Mouse (Mus musculus) forebrain, embryonic 16.5 days (tissue): Measurements from ENCODE around the gene Slc29a1. TPM values are rescaled to one million over a fixed set of nuclear protein-coding genes. Genes with fewer than 3 reads are reported as not detected.

Experiments
- ATAC-seq: fragments of 200-750 bp; cut with Nextera tagmentation; 2 replicates; pipeline ENCODE4 v1.8.0; 2017; ENCODE audit warnings: mild to moderate bottlenecking, moderate library complexity
- H3K27ac ChIP-seq: fragments of 300-500 bp; sonication (generic); 2 replicates; pipeline ENCODE4 v1.5.1; 2014; ENCODE audit warnings: low read length, control low read depth
- H3K27me3 ChIP-seq: fragments of 300-500 bp; sonication (generic); replicated peaks from 2 replicates; pipeline ENCODE4 v1.6.1; 2014; ENCODE audit warnings: low read length; ENCODE audit not compliant: control insufficient read depth, insufficient read depth
- H3K36me3 ChIP-seq: fragments of 300-500 bp; sonication (generic); 2 replicates; pipeline ENCODE4 v1.6.1; 2014; ENCODE audit not compliant: control insufficient read depth, insufficient read depth
- H3K4me1 ChIP-seq: fragments of 300-500 bp; sonication (generic); replicated peaks from 2 replicates; pipeline ENCODE4 v1.6.1; 2014; ENCODE audit warnings: low read length; ENCODE audit not compliant: control insufficient read depth, insufficient read depth
- H3K4me2 ChIP-seq: fragments of 300-500 bp; sonication (generic); 2 replicates; pipeline ENCODE4 v1.6.1; 2014; ENCODE audit warnings: mild to moderate bottlenecking, low read length, control low read depth
- H3K4me3 ChIP-seq: fragments of 300-500 bp; sonication (generic); replicated peaks from 2 replicates; pipeline ENCODE4 v1.5.1; 2014; ENCODE audit warnings: mild to moderate bottlenecking, low read length, control low read depth
- H3K9ac ChIP-seq: fragments of 300-500 bp; sonication (generic); replicated peaks from 2 replicates; pipeline ENCODE4 v1.6.1; 2014; ENCODE audit warnings: low read depth, low read length, control low read depth
- H3K9me3 ChIP-seq: fragments of 300-500 bp; sonication (generic); 2 replicates; pipeline ENCODE4 v1.6.1; 2016; ENCODE audit warnings: low read length; ENCODE audit not compliant: control insufficient read depth
- WGBS: fragments of 180-500 bp; shearing (Covaris S2); extraction: QIAGEN DNeasy Blood & Tissue Kit; methylation state at CpG from one replicate; pipeline ENCODE4 v1.1.7; 2014; 5-methylcytosine and 5-hydroxymethylcytosine counted together
- polyA plus RNA-seq: library from polyadenylated mRNA; unstranded; fragments of >200 nt; fragmentation: Nextera tagmentation; extraction: Ambion mirVana; gene quantifications from 2 replicates; pipeline ENCODE4 v1.2.1, GENCODE M21; 2015

Slc29a1 gene
- polyA plus RNA-seq, 1 experiment from 2014 or later: 79.7 TPM

- ATAC-seq: no peak
- H3K4me1 ChIP-seq: peaks cover 15% of the 10 kb centered on the region
- no peak overlapping the region for H3K4me2 ChIP-seq
- no peaks in the 10 kb centered on the region for H3K9me3 ChIP-seq
- WGBS: 13% methylated on average over 22 of the region's 22 CpGs
- no peak overlapping the region for H3K27ac ChIP-seq
- H3K36me3 ChIP-seq: no peaks in the 10 kb centered on the region
- no peak overlapping the region for H3K9ac ChIP-seq
- H3K27me3 ChIP-seq: peaks cover 16% of the 10 kb centered on the region
- no peak overlapping the region for H3K4me3 ChIP-seq
Observed at GRCm38 (mm10) chr17:45601325-45601724, 1.9 kb upstream of the Slc29a1 start.

GRCm38 (mm10) chr17:45600267-45600666 lies 861 bp upstream of the Slc29a1 start:
- Histone ChIP-seq H3K9ac (no peak overlapping the region), H3K27me3 (peaks cover 16% of the 10 kb centered on the region), H3K4me2 (no peak overlapping the region), H3K36me3 (no peaks in the 10 kb centered on the region), H3K4me1 (peaks cover 25% of the 10 kb centered on the region), H3K9me3 (no peaks in the 10 kb centered on the region), H3K27ac (no peak overlapping the region), H3K4me3 (no peak overlapping the region)
- ATAC-seq: no peak
- 59% methylated on average over 8 of the region's 8 CpGs for WGBS

GRCm38 (mm10) chr17:45598891-45599290 lies 515 bp downstream of the Slc29a1 start:
- no peak overlapping the region; the same call in 1 of the 2 replicates for H3K9ac ChIP-seq
- no peak overlapping the region for H3K27ac ChIP-seq
- no peak for ATAC-seq

GRCm38 (mm10) chr17:45598376-45598775 lies 1.0 kb downstream of the Slc29a1 start:
- 91% methylated on average over 2 of the region's 2 CpGs for WGBS
- no peaks in the 10 kb centered on the region for H3K9me3 ChIP-seq
- H3K4me1 ChIP-seq: peaks cover 40% of the 10 kb centered on the region
- no peak overlapping the region for H3K9ac ChIP-seq
- no peak overlapping the region for H3K27ac ChIP-seq
- no peak overlapping the region for H3K4me3 ChIP-seq
- H3K4me2 ChIP-seq: no peak overlapping the region
- peaks cover 16% of the 10 kb centered on the region for H3K27me3 ChIP-seq
- no peaks in the 10 kb centered on the region for H3K36me3 ChIP-seq
- no peak for ATAC-seq

More at GRCm38 (mm10) chr17:45598891-45599290, 515 bp downstream of the Slc29a1 start:
- Histone ChIP-seq H3K9me3 (no peaks in the 10 kb centered on the region), H3K4me3 (no peak overlapping the region), H3K4me1 (peaks cover 37% of the 10 kb centered on the region), H3K4me2 (peak overlapping the region; percentile 45; the same call in 1 of the 2 replicates), H3K27me3 (peaks cover 16% of the 10 kb centered on the region), H3K36me3 (no peaks in the 10 kb centered on the region)
- 40% methylated on average over 3 of the region's 3 CpGs for WGBS

- 48% methylated on average over 3 of the region's 3 CpGs for WGBS
- Histone ChIP-seq H3K4me1 (peaks cover 45% of the 10 kb centered on the region), H3K36me3 (no peaks in the 10 kb centered on the region), H3K9ac (no peak overlapping the region), H3K27ac (no peak overlapping the region), H3K4me3 (no peak overlapping the region), H3K4me2 (no peak overlapping the region), H3K27me3 (peaks cover 16% of the 10 kb centered on the region), H3K9me3 (no peaks in the 10 kb centered on the region)
- peak; percentile 27; the same call in 1 of the 2 replicates for ATAC-seq
Observed at GRCm38 (mm10) chr17:45597787-45598186, 1.6 kb downstream of the Slc29a1 start.

- ATAC-seq: peak; percentile 41
- no peak overlapping the region for H3K4me2 ChIP-seq
- H3K27ac ChIP-seq: peak overlapping the region; percentile 71
- no peak overlapping the region for H3K4me3 ChIP-seq
- no peaks in the 10 kb centered on the region for H3K36me3 ChIP-seq
- no peak overlapping the region for H3K9ac ChIP-seq
- H3K27me3 ChIP-seq: peaks cover 12% of the 10 kb centered on the region
- peaks cover 55% of the 10 kb centered on the region for H3K4me1 ChIP-seq
- WGBS: 24% methylated on average over 11 of the region's 11 CpGs
- H3K9me3 ChIP-seq: no peaks in the 10 kb centered on the region
Observed at GRCm38 (mm10) chr17:45596631-45597396, 2.6 kb downstream of the Slc29a1 start.

GRCm38 (mm10) chr17:45595736-45596390 lies 3.5 kb downstream of the Slc29a1 start:
- peak overlapping the region; percentile 21; the same call in 1 of the 2 replicates for H3K27ac ChIP-seq
- WGBS: 4% methylated on average over 23 of the region's 23 CpGs
- ATAC-seq: peak; percentile 16; the same call in 1 of the 2 replicates

GRCm38 (mm10) chr17:45594881-45595735 lies 4.3 kb downstream of the Slc29a1 start:
- H3K27me3 ChIP-seq: peaks cover 1% of the 10 kb centered on the region; the same call in 1 of the 2 replicates
- H3K4me3 ChIP-seq: peak overlapping the region; percentile 63
- WGBS: under 1% methylated on average over 55 of the region's 58 CpGs
- H3K27ac ChIP-seq: no peak overlapping the region
- ATAC-seq: peak; percentile 81
- H3K9me3 ChIP-seq: no peaks in the 10 kb centered on the region
- no peaks in the 10 kb centered on the region for H3K36me3 ChIP-seq
- peak overlapping the region; percentile 95 for H3K4me2 ChIP-seq
- H3K4me1 ChIP-seq: peaks cover 56% of the 10 kb centered on the region
- peak overlapping the region; percentile 79 for H3K9ac ChIP-seq

More at GRCm38 (mm10) chr17:45595736-45596390, 3.5 kb downstream of the Slc29a1 start:
- peak overlapping the region; percentile 79 for H3K9ac ChIP-seq
- H3K4me3 ChIP-seq: peak overlapping the region; percentile 63
- peaks cover 56% of the 10 kb centered on the region for H3K4me1 ChIP-seq
- peaks cover 7% of the 10 kb centered on the region; the same call in 1 of the 2 replicates for H3K27me3 ChIP-seq
- peak overlapping the region; percentile 95 for H3K4me2 ChIP-seq
- H3K9me3 ChIP-seq: no peaks in the 10 kb centered on the region
- H3K36me3 ChIP-seq: no peaks in the 10 kb centered on the region
